Mouse (Mus musculus): ENCODE results near the gene Zfp334. TPM values are rescaled to one million over a fixed set of nuclear protein-coding genes. Genes with fewer than 3 reads are reported as not detected.

The Zfp334 gene
- 0.15 TPM for total RNA-seq (2023)

DNA sequence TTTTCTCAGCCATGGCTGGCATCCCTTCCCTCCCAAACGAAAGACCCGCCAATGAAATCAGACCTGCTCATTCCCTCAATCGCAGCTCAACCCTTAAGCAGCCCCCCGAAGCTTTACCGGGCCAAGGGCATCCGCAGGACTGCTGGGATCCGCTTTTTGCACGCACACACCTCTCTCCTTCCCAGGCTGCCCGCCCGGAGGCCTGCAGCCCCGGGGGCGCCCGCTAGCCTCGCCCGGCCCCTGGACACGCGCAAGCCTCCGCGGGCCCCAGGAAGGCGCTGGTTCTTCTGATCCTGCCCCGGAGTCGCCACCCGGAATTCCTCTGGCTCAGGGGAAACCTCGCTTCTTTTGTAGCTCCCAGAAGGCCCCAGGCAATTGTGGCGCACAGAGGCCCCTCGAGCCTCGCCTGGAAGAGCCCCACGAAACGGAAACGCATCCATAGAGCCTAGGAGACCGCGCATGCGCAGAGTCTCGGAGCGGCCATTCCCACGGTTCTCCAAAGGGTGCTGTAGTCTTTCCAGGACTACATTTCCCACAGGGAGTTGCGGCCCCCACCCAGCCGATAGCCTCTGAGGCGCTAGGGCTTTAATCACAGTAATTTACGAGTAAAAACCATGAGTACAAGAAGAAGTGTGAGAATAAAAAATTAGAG, at the start of gene Zfp334:
Gene Zfp334 (minus strand): TSS at position 416 of the 652 bp plus-strand sequence.

DNA sequence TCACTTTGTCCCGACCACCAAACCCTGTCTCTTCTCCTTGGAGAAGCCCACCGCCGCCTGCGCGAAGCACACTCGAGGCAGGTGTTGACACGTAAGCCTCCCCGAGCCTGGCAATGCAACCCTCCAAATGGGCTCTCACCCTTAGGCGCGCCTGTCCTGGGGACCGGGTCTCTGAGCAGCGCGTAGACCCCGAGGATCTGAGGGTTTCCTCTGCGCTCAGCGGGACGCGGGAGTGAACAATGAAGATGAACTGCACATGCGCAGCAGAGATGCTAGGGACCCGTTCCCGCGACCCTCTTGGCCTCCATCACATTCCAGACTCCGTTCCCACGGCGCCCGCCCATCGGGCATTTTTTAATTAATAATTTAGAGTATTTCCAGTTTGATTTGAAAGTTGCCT, 19.6 kb downstream of the Zfp334 start, which contains the start of gene Zfp663:
Gene Zfp663 (minus strand): TSS at position 234 of the 400 bp plus-strand sequence.

DNA sequence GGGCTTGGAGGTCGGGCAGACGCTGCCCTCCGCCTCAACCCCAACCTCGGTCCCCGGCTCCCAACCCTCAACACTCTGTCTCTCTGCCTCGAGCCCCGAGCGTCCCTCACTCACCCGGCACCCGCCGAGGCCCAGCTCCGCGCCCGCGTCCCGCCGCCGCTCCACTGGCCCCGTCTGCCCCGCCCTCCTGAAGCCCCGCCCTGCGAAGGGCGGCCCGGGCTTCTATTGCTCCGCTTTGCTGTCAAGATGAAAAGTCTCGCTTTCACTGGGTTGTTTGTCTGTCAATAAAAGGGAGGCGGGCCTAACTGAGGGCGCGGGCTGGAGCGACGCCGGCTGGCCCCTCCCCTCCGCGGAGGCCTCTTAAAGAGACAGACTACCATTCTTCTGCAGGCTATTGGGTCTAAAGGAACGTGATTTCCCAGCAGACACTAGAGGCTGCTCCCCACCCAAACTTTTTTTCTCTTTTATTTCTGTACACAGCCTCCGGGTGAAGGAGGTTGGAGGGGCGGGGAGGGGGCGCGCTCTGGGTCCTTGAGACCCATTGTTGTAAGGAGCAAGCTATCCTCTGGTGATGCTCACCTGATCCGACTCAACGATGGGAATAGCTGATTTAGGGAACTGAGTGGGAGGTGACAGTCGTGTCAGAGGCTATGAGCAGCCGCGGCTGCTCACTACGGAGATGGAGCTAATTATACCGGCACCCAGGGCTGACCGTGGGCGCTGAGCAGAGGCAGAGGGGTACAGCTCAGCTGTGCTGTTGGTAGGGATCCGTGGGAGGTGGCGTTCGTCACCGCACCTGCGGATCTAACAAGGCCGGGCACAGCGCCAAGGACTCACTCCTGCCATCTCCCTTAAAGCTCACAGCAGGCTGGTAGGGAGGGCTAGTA, 61.5 kb downstream of the Zfp334 start, which contains the start of gene Elmo2:
Gene Elmo2 (minus strand): TSS at position 176 of the 887 bp plus-strand sequence.

Other genes starting within 250 kb of the Zfp334 start
- gene Cdh22, start 153.4 kb downstream of the Zfp334 start, total RNA-seq (2023) = not detected
- gene Slc35c2, start 100.4 kb downstream of the Zfp334 start, total RNA-seq (2023) = 35.5 TPM
- gene Elmo2, start 61.8 kb downstream of the Zfp334 start, total RNA-seq (2023) = 37.2 TPM
- not detected for gene Zfp663, start 19.5 kb downstream of the Zfp334 start, total RNA-seq (2023)
- gene Ocstamp, start 12.1 kb upstream of the Zfp334 start, total RNA-seq (2023) = not detected
- gene Slc13a3, start 85.0 kb upstream of the Zfp334 start, total RNA-seq (2023) = not detected
- gene Trp53rka, start 105.1 kb upstream of the Zfp334 start, total RNA-seq (2023) = 16.9 TPM
- not detected for gene Slc2a10, start 115.5 kb upstream of the Zfp334 start, total RNA-seq (2023)
- 14.5 TPM for gene Eya2, start 206.8 kb upstream of the Zfp334 start, total RNA-seq (2023)